Mouse (Mus musculus) stomach, embryonic 16.5 days (tissue): ENCODE measurements around the gene Naa15. TPM values are rescaled to one million over a fixed set of nuclear protein-coding genes. Genes with fewer than 3 reads are reported as not detected.

Experiments used
- ATAC-seq: fragments of 200-750 bp; cut with Nextera tagmentation; 2 replicates; pipeline ENCODE4 v1.8.0; 2017; ENCODE audit warnings: moderate number of reproducible peaks, moderate TSS enrichment; ENCODE audit not compliant: insufficient read depth, low FRiP score
- H3K27ac ChIP-seq: fragments of 300-500 bp; sonication (generic); 2 replicates; pipeline ENCODE4 v1.5.1; 2014; ENCODE audit warnings: low read length
- H3K27me3 ChIP-seq: fragments of 300-500 bp; sonication (generic); 2 replicates; pipeline ENCODE4 v1.6.1; 2014; ENCODE audit warnings: low read length, control low read depth, mixed read lengths; ENCODE audit not compliant: control insufficient read depth, insufficient read depth
- H3K36me3 ChIP-seq: fragments of 300-500 bp; sonication (generic); 2 replicates; pipeline ENCODE4 v1.6.1; 2014; ENCODE audit warnings: low read length; ENCODE audit not compliant: control insufficient read depth, insufficient read depth
- H3K4me1 ChIP-seq: fragments of 300-500 bp; sonication (generic); 2 replicates; pipeline ENCODE4 v1.6.1; 2014; ENCODE audit warnings: low read length, control low read depth, mixed read lengths; ENCODE audit not compliant: control insufficient read depth, insufficient read depth
- H3K4me2 ChIP-seq: fragments of 300-500 bp; sonication (generic); 2 replicates; pipeline ENCODE4 v1.6.1; 2014; ENCODE audit warnings: low read depth, low read length, mixed read lengths
- H3K4me3 ChIP-seq: fragments of 300-500 bp; sonication (generic); replicated peaks from 2 replicates; pipeline ENCODE4 v1.5.1; 2014; ENCODE audit warnings: mild to moderate bottlenecking, low read length
- H3K9ac ChIP-seq: fragments of 300-500 bp; sonication (generic); 2 replicates; pipeline ENCODE4 v1.6.1; 2014; ENCODE audit warnings: low read length
- H3K9me3 ChIP-seq: fragments of 300-500 bp; sonication (generic); replicated peaks from 2 replicates; pipeline ENCODE4 v1.6.1; 2016; ENCODE audit warnings: low read length, control low read depth; ENCODE audit not compliant: control insufficient read depth
- WGBS: fragments of 180-500 bp; shearing (Covaris S2); extraction: QIAGEN DNeasy Blood & Tissue Kit; methylation state at CpG from one replicate; pipeline ENCODE4 v1.1.7; 2014; 5-methylcytosine and 5-hydroxymethylcytosine counted together
- polyA plus RNA-seq: library from polyadenylated mRNA; unstranded; fragments of >200 nt; fragmentation: Nextera tagmentation; extraction: Ambion mirVana; gene quantifications from 2 replicates; pipeline ENCODE4 v1.2.1, GENCODE M21; 2015

Naa15 gene
- polyA plus RNA-seq, 1 experiment from 2014 or later = 28.9 TPM

DNA sequence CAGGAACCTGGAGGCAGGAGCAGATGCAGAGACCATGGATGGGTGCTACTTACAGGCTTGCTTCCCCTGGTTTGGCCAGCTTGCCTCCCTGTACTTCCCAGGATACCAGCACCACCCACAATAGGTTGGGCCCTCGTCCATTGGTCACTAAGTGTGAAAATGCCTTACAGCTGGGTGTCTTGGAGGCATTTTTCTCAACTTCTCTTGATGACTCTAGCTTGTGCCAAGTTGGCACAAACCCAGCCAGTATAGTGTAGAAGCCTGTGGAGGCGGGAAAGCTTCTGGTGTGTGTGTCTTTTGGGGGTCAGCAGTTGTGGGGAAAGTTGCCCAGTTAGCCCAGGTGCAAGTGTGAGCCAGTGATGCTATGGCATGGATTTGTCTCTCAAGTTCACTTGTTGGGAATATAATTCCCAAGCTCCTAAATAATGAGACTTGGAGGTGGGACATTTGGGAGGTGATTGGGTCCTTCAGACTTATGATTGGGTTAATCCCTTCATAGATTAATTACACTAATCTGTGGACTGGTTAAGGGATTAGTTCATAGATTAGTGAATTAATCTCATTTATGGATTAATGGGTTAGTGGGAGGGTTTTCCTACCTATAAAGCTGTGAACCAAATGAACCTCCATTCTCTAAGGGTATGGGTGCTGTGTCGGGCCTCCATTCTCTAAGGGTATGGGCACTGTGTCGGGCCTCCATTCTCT, 71.7 kb downstream of the Naa15 start:
- Histone ChIP-seq H3K27me3 (no peaks in the 10 kb centered on the region), H3K4me1 (peaks cover 11% of the 10 kb centered on the region), H3K4me3 (no peak overlapping the region), H3K4me2 (no peak overlapping the region), H3K9me3 (no peaks in the 10 kb centered on the region), H3K27ac (no peak overlapping the region), H3K9ac (no peak overlapping the region), H3K36me3 (no peaks in the 10 kb centered on the region)
- WGBS = 83% methylated on average over 4 of the region's 4 CpGs
- no peak for ATAC-seq

DNA sequence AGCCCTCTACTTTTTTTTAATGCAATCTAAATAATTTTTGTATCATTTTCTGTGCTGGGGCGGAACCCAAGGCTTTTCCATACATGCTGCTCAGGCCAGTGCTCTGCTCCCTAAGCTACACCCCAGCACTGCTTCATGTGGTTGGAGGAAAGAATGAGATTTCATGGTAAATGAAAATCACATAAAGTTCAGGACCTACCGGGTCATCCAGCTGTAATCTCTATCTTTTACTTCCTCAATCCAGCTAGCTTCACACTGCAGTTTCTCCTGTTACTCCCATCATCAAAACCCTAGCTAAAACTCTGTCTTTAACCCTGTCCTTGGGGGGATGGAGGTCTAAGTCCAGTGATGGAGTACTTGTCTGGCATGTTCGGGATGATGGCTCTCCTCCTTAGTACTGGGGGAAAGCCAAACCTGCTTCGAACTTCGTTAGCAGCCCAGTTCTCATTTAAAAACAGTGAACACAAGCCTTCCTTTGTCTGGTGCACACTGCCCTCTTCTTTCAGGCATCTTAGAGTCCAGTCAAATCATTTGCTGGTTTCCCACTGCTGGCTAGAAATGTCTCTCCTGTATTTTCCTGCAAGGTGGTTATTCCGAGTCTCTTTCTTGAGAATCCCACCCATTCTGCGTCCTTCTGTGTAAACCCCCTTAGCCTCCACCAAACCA, 75.3 kb downstream of the Naa15 start:
- no peak overlapping the region for H3K9ac ChIP-seq
- WGBS = 82% methylated on average over 7 of the region's 7 CpGs
- no peak overlapping the region for H3K27ac ChIP-seq

DNA sequence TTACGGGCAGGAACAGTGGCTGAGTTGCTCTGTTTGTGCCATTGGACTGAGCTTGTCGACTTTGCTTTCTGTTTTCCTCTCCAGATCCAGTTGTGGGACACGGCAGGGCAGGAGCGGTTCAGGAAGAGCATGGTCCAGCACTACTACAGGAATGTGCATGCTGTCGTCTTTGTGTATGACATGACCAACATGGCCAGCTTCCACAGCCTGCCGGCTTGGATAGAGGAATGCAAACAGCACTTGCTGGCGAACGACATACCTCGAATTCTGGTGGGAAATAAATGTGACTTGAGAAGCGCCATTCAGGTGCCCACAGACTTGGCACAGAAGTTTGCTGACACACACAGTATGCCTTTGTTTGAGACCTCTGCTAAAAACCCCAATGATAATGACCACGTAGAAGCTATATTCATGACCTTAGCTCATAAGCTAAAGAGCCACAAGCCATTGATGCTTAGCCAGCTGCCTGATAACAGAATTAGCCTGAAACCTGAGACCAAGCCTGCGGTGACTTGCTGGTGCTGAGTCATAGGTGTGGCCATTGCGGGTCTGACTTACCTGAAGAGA, 78.4 kb downstream of the Naa15 start:
- ATAC-seq = no peak
- H3K27ac ChIP-seq = no peak overlapping the region
- H3K27me3 ChIP-seq = no peaks in the 10 kb centered on the region

More for the DNA sequence above, 75.3 kb downstream of the Naa15 start:
- Histone ChIP-seq H3K4me2 (no peak overlapping the region), H3K4me3 (no peak overlapping the region), H3K36me3 (no peaks in the 10 kb centered on the region; the same call in 1 of the 2 replicates), H3K4me1 (peaks cover 12% of the 10 kb centered on the region), H3K9me3 (no peaks in the 10 kb centered on the region), H3K27me3 (no peaks in the 10 kb centered on the region)
- no peak for ATAC-seq

DNA sequence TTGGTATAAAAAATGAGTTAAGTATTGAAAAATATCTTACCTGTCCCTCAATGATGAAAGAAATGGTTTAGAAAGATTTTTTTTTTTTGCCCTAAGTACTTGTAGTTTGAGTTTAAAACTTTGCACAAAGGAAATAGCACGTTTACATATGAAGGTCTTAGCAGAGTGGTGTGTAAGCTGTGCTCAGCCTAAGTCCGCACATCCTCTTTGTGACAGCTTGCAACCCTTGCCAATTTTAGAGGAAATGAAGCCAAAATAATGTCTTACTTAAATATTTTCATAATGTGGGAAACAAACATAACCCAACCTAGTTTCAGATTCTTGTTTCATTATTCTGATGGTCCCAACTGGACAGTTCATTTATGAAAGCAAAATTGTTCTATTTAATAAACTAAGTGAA, 79.5 kb downstream of the Naa15 start:
- H3K27ac ChIP-seq = no peak overlapping the region
- no peak for ATAC-seq
- H3K9ac ChIP-seq = no peak overlapping the region
- H3K27me3 ChIP-seq = no peaks in the 10 kb centered on the region
- no peak overlapping the region for H3K4me2 ChIP-seq
- WGBS = 43% methylated on average over 2 of the region's 2 CpGs
- H3K4me3 ChIP-seq = no peak overlapping the region
- H3K4me1 ChIP-seq = peaks cover 5% of the 10 kb centered on the region; the same call in 1 of the 2 replicates
- no peaks in the 10 kb centered on the region for H3K9me3 ChIP-seq
- no peaks in the 10 kb centered on the region; the same call in 1 of the 2 replicates for H3K36me3 ChIP-seq

More for the DNA sequence above, 78.4 kb downstream of the Naa15 start:
- Histone ChIP-seq H3K4me2 (no peak overlapping the region), H3K9me3 (no peaks in the 10 kb centered on the region), H3K36me3 (no peaks in the 10 kb centered on the region; the same call in 1 of the 2 replicates), H3K4me1 (peaks cover 5% of the 10 kb centered on the region; the same call in 1 of the 2 replicates), H3K4me3 (no peak overlapping the region), H3K9ac (no peak overlapping the region)
- 66% methylated on average over 13 of the region's 13 CpGs for WGBS

DNA sequence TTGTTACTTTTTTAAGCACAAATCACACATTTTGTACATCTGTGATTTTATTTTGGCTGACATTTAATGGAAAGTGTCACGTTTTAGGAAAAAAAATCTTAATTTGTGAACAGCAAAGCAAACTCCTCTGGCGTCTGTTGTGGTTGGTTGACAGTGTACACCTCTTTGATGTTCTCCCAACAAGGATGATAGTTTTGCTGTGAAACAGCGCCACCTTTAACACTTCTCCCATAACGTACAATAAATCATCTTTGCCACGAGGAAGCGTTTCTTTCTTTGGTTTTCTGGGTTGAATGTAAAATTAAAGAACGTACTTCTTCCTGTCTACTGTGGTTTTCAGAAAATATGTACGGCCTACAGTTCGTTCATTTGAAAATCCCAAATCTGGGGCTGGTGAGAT, 80.7 kb downstream of the Naa15 start:
- peaks cover 5% of the 10 kb centered on the region; the same call in 1 of the 2 replicates for H3K4me1 ChIP-seq
- ATAC-seq = no peak
- H3K27me3 ChIP-seq = no peaks in the 10 kb centered on the region
- no peak overlapping the region for H3K27ac ChIP-seq
- no peak overlapping the region for H3K4me2 ChIP-seq
- H3K9me3 ChIP-seq = no peaks in the 10 kb centered on the region
- H3K9ac ChIP-seq = no peak overlapping the region
- no peaks in the 10 kb centered on the region; the same call in 1 of the 2 replicates for H3K36me3 ChIP-seq
- no peak overlapping the region for H3K4me3 ChIP-seq
- WGBS = 89% methylated on average over 9 of the region's 9 CpGs

DNA sequence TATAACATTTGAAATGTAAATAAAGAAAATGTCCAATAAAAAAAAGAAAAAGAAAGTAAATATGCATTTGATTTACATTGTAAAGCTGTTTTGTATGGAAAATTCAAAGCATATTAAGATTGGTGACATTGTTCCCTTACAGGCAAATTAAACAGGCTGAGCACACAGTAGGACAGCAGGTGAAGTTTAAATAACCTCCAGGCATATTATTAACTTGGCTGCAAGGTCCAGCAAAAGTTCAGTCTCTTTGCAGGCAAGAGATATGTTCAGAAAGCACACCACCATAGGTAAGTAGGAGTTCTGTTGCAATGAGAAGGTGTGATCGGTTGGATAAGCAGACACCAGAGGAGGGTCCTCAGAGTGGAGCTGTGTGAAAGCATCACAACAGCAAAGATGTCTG, 83.0 kb downstream of the Naa15 start:
- no peak overlapping the region for H3K4me3 ChIP-seq
- H3K36me3 ChIP-seq = no peaks in the 10 kb centered on the region; the same call in 1 of the 2 replicates
- no peak for ATAC-seq
- no peak overlapping the region for H3K4me2 ChIP-seq
- no peaks in the 10 kb centered on the region for H3K9me3 ChIP-seq
- WGBS = 93% methylated on average over 1 of the region's 1 CpGs
- no peak overlapping the region for H3K9ac ChIP-seq
- H3K27me3 ChIP-seq = no peaks in the 10 kb centered on the region
- H3K27ac ChIP-seq = no peak overlapping the region
- peaks cover 5% of the 10 kb centered on the region; the same call in 1 of the 2 replicates for H3K4me1 ChIP-seq

DNA sequence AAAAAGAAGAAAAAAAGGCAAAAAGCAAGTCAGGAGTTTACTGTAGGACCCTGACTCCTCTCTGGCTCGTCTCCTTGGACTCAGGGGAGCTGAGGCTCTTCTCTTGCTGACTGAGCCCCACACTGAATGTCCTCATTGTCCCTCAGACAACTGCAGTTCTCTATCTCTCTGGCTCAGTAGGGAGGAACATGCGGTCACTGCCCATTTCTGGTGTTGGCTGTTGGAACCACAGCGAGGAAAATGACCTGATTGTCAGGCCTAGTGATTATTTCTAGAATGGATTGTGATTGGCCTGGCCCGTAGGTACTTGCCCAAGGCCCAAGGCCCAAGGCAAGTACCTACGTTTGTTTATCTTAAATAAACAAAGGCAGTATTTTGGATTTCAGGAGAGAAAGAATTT, 83.7 kb downstream of the Naa15 start:
- Histone ChIP-seq H3K4me3 (no peak overlapping the region), H3K4me1 (peaks cover 5% of the 10 kb centered on the region; the same call in 1 of the 2 replicates), H3K27ac (no peak overlapping the region), H3K9ac (no peak overlapping the region), H3K36me3 (no peaks in the 10 kb centered on the region; the same call in 1 of the 2 replicates), H3K9me3 (no peaks in the 10 kb centered on the region), H3K4me2 (no peak overlapping the region), H3K27me3 (no peaks in the 10 kb centered on the region)
- 50% methylated on average over 5 of the region's 5 CpGs for WGBS
- ATAC-seq = no peak

DNA sequence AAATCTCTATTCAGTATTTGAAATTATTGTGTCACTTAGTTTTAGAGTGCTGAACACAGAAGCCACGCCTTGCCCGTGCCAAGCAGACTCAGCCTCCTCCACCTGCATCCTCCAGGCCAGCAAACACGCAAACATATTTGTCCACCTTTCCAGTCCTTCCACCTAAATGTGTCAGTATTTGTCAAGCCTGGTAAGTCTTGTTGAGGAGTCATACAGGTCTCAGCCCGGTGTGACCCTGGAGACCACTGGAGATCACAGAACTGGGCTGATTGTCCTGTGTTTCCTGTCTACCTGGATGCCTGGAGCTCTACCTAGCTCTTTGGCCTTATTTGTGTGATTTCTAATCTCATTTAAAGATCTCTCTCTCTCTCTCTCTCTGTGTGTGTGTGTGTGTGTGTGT, 84.9 kb downstream of the Naa15 start:
- no peaks in the 10 kb centered on the region for H3K36me3 ChIP-seq
- no peaks in the 10 kb centered on the region for H3K4me1 ChIP-seq
- ATAC-seq = no peak
- no peak overlapping the region for H3K9ac ChIP-seq
- no peaks in the 10 kb centered on the region for H3K9me3 ChIP-seq
- no peak overlapping the region for H3K4me3 ChIP-seq
- 80% methylated on average over 4 of the region's 4 CpGs for WGBS
- no peak overlapping the region for H3K27ac ChIP-seq
- no peaks in the 10 kb centered on the region for H3K27me3 ChIP-seq
- H3K4me2 ChIP-seq = no peak overlapping the region

DNA sequence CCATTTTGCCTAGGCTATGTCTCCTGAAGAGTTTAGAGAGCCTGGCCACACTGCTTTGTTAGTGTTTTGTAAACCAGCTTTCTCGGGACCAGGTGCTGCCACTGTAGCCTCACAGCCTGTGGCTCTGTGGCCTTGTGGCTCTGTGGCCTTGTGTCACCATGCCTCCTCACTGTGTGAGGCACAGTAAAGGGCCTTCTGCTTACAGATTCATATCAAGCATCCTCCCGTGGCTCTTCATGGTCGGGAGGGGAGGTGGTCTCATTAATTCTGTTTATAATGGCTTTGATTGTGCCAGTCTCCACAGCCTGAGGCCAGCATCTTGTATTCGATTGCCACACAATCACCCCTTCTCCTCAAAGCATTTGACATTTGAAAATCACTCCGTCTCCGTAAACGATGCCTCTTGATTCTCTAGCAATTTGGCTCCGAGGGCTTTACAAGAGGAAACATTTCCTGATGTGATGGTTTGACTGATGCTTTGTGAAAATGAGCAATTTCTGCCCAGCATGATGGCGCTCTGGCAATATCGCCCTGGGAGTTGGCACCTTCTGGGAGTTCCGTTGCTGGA, 89.5 kb downstream of the Naa15 start:
- Histone ChIP-seq H3K9ac (no peak overlapping the region), H3K4me2 (no peak overlapping the region), H3K4me1 (no peaks in the 10 kb centered on the region), H3K4me3 (no peak overlapping the region), H3K27ac (no peak overlapping the region), H3K27me3 (no peaks in the 10 kb centered on the region), H3K9me3 (no peaks in the 10 kb centered on the region), H3K36me3 (no peaks in the 10 kb centered on the region)
- no peak for ATAC-seq
- 76% methylated on average over 11 of the region's 11 CpGs for WGBS
